In genomic region chr19:29469686-29470254, GRCm38 (mm10) we compare ENCODE assay signal across 15 mouse cellular contexts. TPM values are rescaled to one million over a fixed set of nuclear protein-coding genes. Genes with fewer than 3 reads are reported as not detected.
DNase-seq lines count a peak whose midpoint lies in the region; ATAC-seq and TF ChIP-seq lines count a peak whose summit lies in the region.
"Had no signal": no experiment of that assay in that cellular context is flagged by ENCODE, and none has a peak within 500 bp of the region (broad histone marks: within the 10 kb centered on the region; RNA-seq: fewer than 3 reads in every experiment).

No protein-coding gene starts in this region.

- no peak for TF ChIP-seq CTCF in kidney, postnatal 0 days (IDR thresholded peaks at IDR 0.05; ENCODE audit: low read depth)

- no peaks in the 10 kb centered on the region for H3K36me3 ChIP-seq in kidney, embryonic 16.5 days (ENCODE audit: insufficient read depth, low read length)
- H3K36me3 ChIP-seq in heart, embryonic 15.5 days: no peaks in the 10 kb centered on the region
- H3K36me3 ChIP-seq in kidney, postnatal 0 days (ENCODE audit: insufficient read depth, low read length): no peaks in the 10 kb centered on the region
- H3K36me3 ChIP-seq in midbrain, embryonic 11.5 days (ENCODE audit: control insufficient read depth, insufficient read depth, low read length): no peaks in the 10 kb centered on the region
- H3K36me3 ChIP-seq: limb, embryonic 13.5 days; neural tube, embryonic 12.5 days had no signal

- H3K4me2 ChIP-seq in kidney, embryonic 16.5 days (replicated peaks; ENCODE audit: low read depth, low read length): no peak overlapping the region
- no peak overlapping the region for H3K4me2 ChIP-seq in heart, embryonic 15.5 days
- H3K4me2 ChIP-seq in kidney, postnatal 0 days (ENCODE audit: low read length): no peak overlapping the region
- no peak overlapping the region for H3K4me2 ChIP-seq in midbrain, embryonic 11.5 days
- H3K4me2 ChIP-seq: neural tube, embryonic 12.5 days had no signal

- H3K27me3 ChIP-seq in kidney, embryonic 16.5 days (ENCODE audit: insufficient read depth, low read length): no peaks in the 10 kb centered on the region
- no peaks in the 10 kb centered on the region for H3K27me3 ChIP-seq in heart, embryonic 15.5 days
- H3K27me3 ChIP-seq in kidney, postnatal 0 days (ENCODE audit: insufficient read depth, low read length): no peaks in the 10 kb centered on the region
- H3K27me3 ChIP-seq in midbrain, embryonic 11.5 days (ENCODE audit: control insufficient read depth, insufficient read depth, low read length): no peaks in the 10 kb centered on the region
- H3K27me3 ChIP-seq: limb, embryonic 13.5 days; neural tube, embryonic 12.5 days had no signal

- H3K9me3 ChIP-seq in kidney, embryonic 16.5 days (ENCODE audit: low read length): no peaks in the 10 kb centered on the region
- no peaks in the 10 kb centered on the region for H3K9me3 ChIP-seq in heart, embryonic 15.5 days (replicated peaks)
- H3K9me3 ChIP-seq in kidney, postnatal 0 days (replicated peaks; ENCODE audit: low read length): no peaks in the 10 kb centered on the region
- no peaks in the 10 kb centered on the region for H3K9me3 ChIP-seq in midbrain, embryonic 11.5 days (ENCODE audit: control insufficient read depth, low read length)
- H3K9me3 ChIP-seq: limb, embryonic 13.5 days; neural tube, embryonic 12.5 days had no signal

- H3K27ac ChIP-seq in kidney, embryonic 16.5 days (ENCODE audit: low read length): no peak overlapping the region
- peak overlapping the region; percentile 76 for H3K27ac ChIP-seq in heart, embryonic 15.5 days
- H3K27ac ChIP-seq in kidney, postnatal 0 days: 0 out of 2 replicates have a peak overlapping the region, but pooled peaks have one; percentile 28
- no peak overlapping the region for H3K27ac ChIP-seq in midbrain, embryonic 11.5 days (ENCODE audit: low read depth, low read length)
- H3K27ac ChIP-seq: limb, embryonic 13.5 days; neural tube, embryonic 12.5 days had no signal

- H3K4me1 ChIP-seq in kidney, embryonic 16.5 days (ENCODE audit: insufficient read depth, low read length): 0 out of 2 replicates have a peak, but pooled peaks cover 10% of the 10 kb centered on the region
- H3K4me1 ChIP-seq in heart, embryonic 15.5 days (replicated peaks): peaks cover 44% of the 10 kb centered on the region
- peaks cover 6% of the 10 kb centered on the region; the same call in 1 of the 2 replicates for H3K4me1 ChIP-seq in kidney, postnatal 0 days (replicated peaks; ENCODE audit: insufficient read depth, low read length)
- no peaks in the 10 kb centered on the region for H3K4me1 ChIP-seq in midbrain, embryonic 11.5 days (ENCODE audit: control insufficient read depth, insufficient read depth, low read length)

- no peak for ATAC-seq in kidney, embryonic 16.5 days (ENCODE audit: low FRiP score, low TSS enrichment)
- no peak for ATAC-seq in heart, embryonic 15.5 days (replicated peaks; ENCODE audit: insufficient number of reproducible peaks, insufficient read depth, low FRiP score, low read depth)
- no peak for ATAC-seq in kidney, postnatal 0 days (replicated peaks; ENCODE audit: low FRiP score, low read depth)
- ATAC-seq in megakaryocyte-erythroid progenitor cell, adult 5-6 weeks (replicated peaks; ENCODE audit: low FRiP score, low TSS enrichment, poor library complexity, severe bottlenecking): peak; percentile 40
- ATAC-seq in midbrain, embryonic 11.5 days (ENCODE audit: low FRiP score): no peak
- ATAC-seq: hindbrain, embryonic 16.5 days had no signal

- 95% methylated on average over 2 of the region's 2 CpGs for WGBS in kidney, embryonic 16.5 days
- WGBS in heart, embryonic 15.5 days: 54% methylated on average over 2 of the region's 2 CpGs
- 90% methylated on average over 2 of the region's 2 CpGs for WGBS in kidney, postnatal 0 days
- WGBS in midbrain, embryonic 11.5 days: 86% methylated on average over 2 of the region's 2 CpGs

- peak; percentile 49 to 56 for DNase-seq in kidney, adult 8-10 months
- no peak for DNase-seq in kidney, postnatal 0 days (ENCODE audit: low spot score)
- DNase-seq in cerebellum, postnatal 10 days: no peak
- DNase-seq in thymus, postnatal 14 days: no peak
- DNase-seq in midbrain, embryonic 11.5 days (ENCODE audit: low spot score, missing footprints): no peak
- DNase-seq: midbrain, embryonic 14.5 days had no signal

- H3K9ac ChIP-seq in kidney, embryonic 16.5 days (replicated peaks; ENCODE audit: low read length): no peak overlapping the region
- H3K9ac ChIP-seq in heart, embryonic 15.5 days: no peak overlapping the region
- no peak overlapping the region for H3K9ac ChIP-seq in kidney, postnatal 0 days (ENCODE audit: low read depth, low read length)
- no peak overlapping the region for H3K9ac ChIP-seq in midbrain, embryonic 11.5 days (ENCODE audit: low read length)
- H3K9ac ChIP-seq: limb, embryonic 13.5 days; neural tube, embryonic 12.5 days had no signal

- no peak overlapping the region for H3K4me3 ChIP-seq in kidney, embryonic 16.5 days (ENCODE audit: low read length)
- H3K4me3 ChIP-seq in heart, embryonic 15.5 days: no peak overlapping the region
- no peak overlapping the region for H3K4me3 ChIP-seq in kidney, postnatal 0 days (replicated peaks; ENCODE audit: low read depth, low read length)
- H3K4me3 ChIP-seq in midbrain, embryonic 11.5 days (ENCODE audit: low read depth, low read length): no peak overlapping the region
- H3K4me3 ChIP-seq: limb, embryonic 13.5 days; neural tube, embryonic 12.5 days had no signal

RNA-seq across cellular contexts. Expression of gene Ric1, which starts 52.3 kb away (rescaled TPM):
- 11.6 and 13.8 TPM in 2 replicates for polyA plus RNA-seq in kidney, embryonic 16.5 days (2015; fragmentation: Nextera tagmentation; extraction: Ambion mirVana)
- 6.5 and 7.5 TPM in 2 replicates for polyA plus RNA-seq in heart, embryonic 15.5 days (2015; fragmentation: Nextera tagmentation; extraction: Ambion mirVana)
- polyA plus RNA-seq in kidney, postnatal 0 days (2015; fragmentation: Nextera tagmentation; extraction: Ambion mirVana): 13.5 and 13.6 TPM in 2 replicates
- 14.8 and 17.0 TPM in 2 replicates for total RNA-seq in megakaryocyte-erythroid progenitor cell, adult 5-6 weeks (2014; fragmentation: Nextera tagmentation)
- total RNA-seq in megakaryocyte-erythroid progenitor cell, adult 5-6 weeks (2017): 11.1 and 13.0 TPM in 2 replicates
- 10.8 and 11.8 TPM in 2 replicates for polyA plus RNA-seq in midbrain, embryonic 11.5 days (2014; fragmentation: Nextera tagmentation; extraction: Ambion mirVana)

RNA-seq across cellular contexts. Expression of gene Pdcd1lg2, which starts 59.1 kb away (rescaled TPM):
- polyA plus RNA-seq in kidney, embryonic 16.5 days (2015; fragmentation: Nextera tagmentation; extraction: Ambion mirVana): not detected in 2 replicates
- polyA plus RNA-seq in heart, embryonic 15.5 days (2015; fragmentation: Nextera tagmentation; extraction: Ambion mirVana): 0.22 TPM in 1 of 2 replicates, not detected in the other
- not detected in 2 replicates for polyA plus RNA-seq in kidney, postnatal 0 days (2015; fragmentation: Nextera tagmentation; extraction: Ambion mirVana)
- 0.42 TPM in 1 of 2 replicates, not detected in the other for total RNA-seq in megakaryocyte-erythroid progenitor cell, adult 5-6 weeks (2014; fragmentation: Nextera tagmentation)
- total RNA-seq in megakaryocyte-erythroid progenitor cell, adult 5-6 weeks (2017): not detected in 2 replicates
- polyA plus RNA-seq in midbrain, embryonic 11.5 days (2014; fragmentation: Nextera tagmentation; extraction: Ambion mirVana): not detected in 2 replicates
- total RNA-seq: adrenal gland, postnatal 14 days; gastrocnemius, postnatal 4 days; layer of hippocampus, postnatal 14 days had no signal
- polyA plus RNA-seq: limb, embryonic 13.5 days; midbrain, embryonic 14.5 days; neural tube, embryonic 12.5 days had no signal

Comparison
In these comparisons a context has a peak if more than half of its experiments do, and no peak if none do; other contexts are left out.
1. DNase-seq: peak in kidney, adult 8-10 months (2 of 2); none in kidney, postnatal 0 days (single experiment), cerebellum, postnatal 10 days (0 of 2), thymus, postnatal 14 days (single experiment) and midbrain, embryonic 11.5 days (single experiment).
2. H3K27ac ChIP-seq: peak in heart, embryonic 15.5 days (single experiment) and kidney, postnatal 0 days (single experiment); none in kidney, embryonic 16.5 days (single experiment) and midbrain, embryonic 11.5 days (single experiment).